Mouse (Mus musculus): ENCODE data around the gene Gm10198. TPM values are rescaled to one million over a fixed set of nuclear protein-coding genes. Genes with fewer than 3 reads are reported as not detected.

Gene Gm10198
- total RNA-seq (2017), result not detected in 2 replicates

GRCm38 (mm10) chr13:111592485-111592884 is at the start of gene Gm10198:
TSS of gene Gm10198 (plus strand) at chr13:111592785.
- no peak for ATAC-seq (replicated peaks; ENCODE audit: low read depth, poor library complexity, severe bottlenecking)

GRCm38 (mm10) chr13:111545286-111545685 is 47.3 kb upstream of the Gm10198 start:
- ATAC-seq (replicated peaks; ENCODE audit: low read depth, poor library complexity, severe bottlenecking), result no peak; the same call in 1 of the 2 replicates

- no peak for ATAC-seq (replicated peaks; ENCODE audit: low read depth, poor library complexity, severe bottlenecking)
Measured at GRCm38 (mm10) chr13:111552769-111553168, 39.8 kb upstream of the Gm10198 start.

DNA sequence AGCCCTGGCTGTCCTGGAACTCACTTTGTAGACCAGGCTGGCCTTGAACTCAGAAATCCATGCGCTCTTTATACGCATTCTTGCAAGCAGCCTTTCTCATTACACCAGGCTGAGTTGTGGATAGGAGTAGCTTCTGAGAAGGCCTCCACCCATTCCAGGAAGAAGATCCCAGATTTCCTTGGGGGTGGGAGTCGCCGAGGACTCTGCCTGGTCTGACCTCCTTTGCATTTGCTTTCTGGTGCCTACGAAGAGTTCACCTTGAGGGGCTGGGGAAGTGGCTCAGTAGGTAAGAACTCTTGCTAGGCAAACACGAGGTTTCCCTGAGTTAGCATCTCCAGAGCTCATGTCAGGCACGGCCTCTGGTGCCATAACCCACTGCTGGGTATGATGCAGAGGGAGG is 39.4 kb upstream of the Gm10198 start:
- ATAC-seq (replicated peaks; ENCODE audit: low read depth, poor library complexity, severe bottlenecking), result no peak

DNA sequence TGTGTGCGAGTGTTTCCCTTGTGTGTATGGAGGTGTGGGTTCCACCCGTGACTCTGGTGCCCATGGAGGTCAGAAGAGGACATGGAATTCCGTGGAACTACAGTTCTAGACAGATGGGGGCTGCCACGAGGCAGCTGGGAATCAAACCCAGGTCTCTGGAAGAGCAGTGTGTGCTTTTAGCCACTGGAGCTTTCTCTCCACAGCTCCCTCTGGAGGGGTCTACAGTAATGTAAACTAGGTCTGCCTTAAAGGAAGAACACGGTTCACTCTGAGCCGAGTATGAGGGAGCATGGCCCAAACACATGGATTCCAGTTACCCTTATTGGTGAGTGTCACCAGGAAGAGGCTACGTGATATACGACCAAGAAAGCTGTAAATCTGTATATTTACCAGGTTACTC is 38.6 kb upstream of the Gm10198 start:
- ATAC-seq (replicated peaks; ENCODE audit: low read depth, poor library complexity, severe bottlenecking), result no peak

DNA sequence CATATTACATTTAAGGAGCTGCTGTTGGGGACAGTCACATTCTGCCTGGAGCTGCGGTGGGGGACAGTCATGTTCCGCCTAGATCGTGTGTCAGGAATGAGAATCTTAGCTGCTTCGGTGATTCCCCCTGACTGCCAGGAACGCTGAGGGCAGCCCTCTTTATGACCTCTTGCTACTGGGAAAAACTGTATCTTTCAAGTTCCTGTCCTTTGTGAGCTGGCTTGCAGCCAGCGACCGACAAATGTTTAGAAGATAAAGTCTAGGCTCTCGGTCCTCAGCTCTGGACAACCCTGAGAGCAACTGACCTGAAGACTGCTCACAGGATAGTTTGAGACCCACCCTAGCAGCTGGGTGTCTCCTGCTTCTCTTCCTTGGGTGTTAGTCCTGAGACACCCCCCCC is 37.3 kb upstream of the Gm10198 start:
- 0 out of 2 replicates have a peak, but pooled peaks have one; percentile 26 for ATAC-seq (replicated peaks; ENCODE audit: low read depth, poor library complexity, severe bottlenecking)

- ATAC-seq (replicated peaks; ENCODE audit: low read depth, poor library complexity, severe bottlenecking), result no peak
Measured at GRCm38 (mm10) chr13:111556375-111556774, 36.2 kb upstream of the Gm10198 start.

DNA sequence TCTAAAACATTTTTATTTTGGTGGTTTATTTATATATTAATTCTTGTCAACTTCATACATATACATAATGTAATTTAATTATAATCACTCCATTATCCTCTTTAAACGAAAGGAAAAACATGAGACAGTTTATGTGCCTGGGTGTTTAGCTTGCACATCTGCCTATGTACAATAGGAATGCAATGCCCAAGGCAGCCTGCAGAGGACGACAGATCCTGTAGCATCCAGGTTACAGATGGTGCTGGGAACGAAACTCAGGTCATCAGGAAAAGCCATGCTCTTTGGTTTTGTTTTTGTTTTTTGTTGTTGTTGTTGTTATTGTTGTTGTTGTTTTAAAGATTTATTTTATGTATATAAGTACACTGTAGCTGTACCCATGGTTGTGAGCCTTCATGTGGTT is 32.4 kb upstream of the Gm10198 start:
- no peak for ATAC-seq (replicated peaks; ENCODE audit: low read depth, poor library complexity, severe bottlenecking)

GRCm38 (mm10) chr13:111562595-111562994 is 30.0 kb upstream of the Gm10198 start:
- ATAC-seq (replicated peaks; ENCODE audit: low read depth, poor library complexity, severe bottlenecking), result no peak

DNA sequence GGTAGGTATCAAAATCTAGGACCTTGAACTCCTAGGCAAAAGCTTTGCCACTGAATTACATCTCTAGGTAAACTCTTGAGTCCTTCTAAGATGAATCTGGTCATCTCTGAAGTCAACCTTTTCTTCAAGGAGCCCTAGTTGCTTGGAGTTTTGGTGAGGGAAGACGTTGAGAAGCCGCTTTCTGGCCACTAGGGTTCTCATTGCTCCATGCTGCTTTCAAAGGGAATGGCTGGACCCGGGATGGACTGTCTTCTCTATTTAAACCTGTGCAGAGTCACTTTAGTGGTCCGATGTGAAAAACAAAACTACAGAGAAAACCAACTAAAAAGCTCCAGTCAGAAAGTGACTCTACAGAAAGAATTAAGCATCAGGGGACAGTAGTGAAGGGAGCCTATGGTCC is 18.4 kb upstream of the Gm10198 start:
- peak; percentile 78 for ATAC-seq (replicated peaks; ENCODE audit: low read depth, poor library complexity, severe bottlenecking)

- no peak for ATAC-seq (replicated peaks; ENCODE audit: low read depth, poor library complexity, severe bottlenecking)
Measured at GRCm38 (mm10) chr13:111577177-111577576, 15.4 kb upstream of the Gm10198 start.

DNA sequence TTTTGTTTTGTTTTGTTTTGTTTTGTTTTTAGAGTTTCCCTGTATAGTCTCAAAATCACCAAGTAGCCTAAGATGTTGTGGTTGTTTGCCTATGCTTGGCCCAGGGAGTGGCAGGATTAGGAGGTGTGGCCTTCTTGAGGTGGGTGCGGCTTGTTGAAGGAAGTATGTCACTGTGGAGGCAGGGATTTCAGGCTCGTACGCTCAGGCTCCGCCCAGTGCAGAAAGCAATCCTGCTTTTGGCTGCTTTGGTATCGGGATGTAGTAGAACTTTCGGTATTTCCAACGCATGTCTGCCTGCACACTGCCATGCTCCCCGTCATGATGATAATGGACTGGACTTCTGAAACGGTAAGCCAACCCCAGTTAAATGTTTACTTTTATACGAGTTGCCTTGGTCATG is 12.5 kb upstream of the Gm10198 start:
- ATAC-seq (replicated peaks; ENCODE audit: low read depth, poor library complexity, severe bottlenecking), result no peak

DNA sequence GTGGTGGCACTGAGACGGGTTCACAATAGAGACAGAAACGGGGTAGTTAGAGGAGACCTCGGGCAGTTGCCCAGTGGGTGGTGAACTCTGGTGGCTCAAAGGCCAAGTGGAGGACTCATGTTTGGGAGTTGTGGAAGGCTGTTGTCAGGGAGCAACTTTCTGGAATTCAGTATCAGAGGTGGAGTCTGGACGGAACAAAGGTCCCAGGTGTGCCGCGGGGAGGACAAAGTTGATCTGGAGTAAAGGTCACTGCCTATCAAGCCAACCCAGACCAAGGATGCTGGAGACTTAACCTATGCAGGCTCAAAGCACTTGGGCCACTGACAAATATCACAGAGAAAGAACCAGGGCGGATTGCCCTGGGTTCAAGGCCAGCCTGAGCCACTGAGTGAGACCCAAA is 5.5 kb downstream of the Gm10198 start:
- no peak for ATAC-seq (replicated peaks; ENCODE audit: low read depth, poor library complexity, severe bottlenecking)

GRCm38 (mm10) chr13:111601383-111601782 is 8.8 kb downstream of the Gm10198 start:
- no peak for ATAC-seq (replicated peaks; ENCODE audit: low read depth, poor library complexity, severe bottlenecking)

DNA sequence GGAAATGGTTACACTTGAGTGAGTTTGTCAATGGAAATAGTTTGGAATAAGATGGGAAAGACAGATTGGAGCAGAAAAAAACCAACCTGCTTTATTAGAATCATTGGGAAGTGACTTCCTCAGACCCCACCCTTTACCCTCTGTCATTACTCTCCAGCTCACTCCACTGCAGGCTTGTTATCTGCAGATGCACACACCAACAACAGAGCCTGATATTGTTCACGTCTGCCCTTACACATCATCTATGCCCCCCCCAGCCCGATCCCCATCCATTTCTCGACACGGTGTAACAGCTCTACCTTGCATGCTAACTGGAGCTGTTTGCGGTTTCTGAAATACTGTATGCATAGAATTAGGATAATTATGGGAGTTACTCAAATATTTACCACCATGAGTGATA is 12.2 kb downstream of the Gm10198 start:
- ATAC-seq (replicated peaks; ENCODE audit: low read depth, poor library complexity, severe bottlenecking), result peak; percentile 62; the same call in 1 of the 2 replicates

- ATAC-seq (replicated peaks; ENCODE audit: low read depth, poor library complexity, severe bottlenecking), result no peak
Measured at GRCm38 (mm10) chr13:111616168-111617125, 23.9 kb downstream of the Gm10198 start.

GRCm38 (mm10) chr13:111620433-111620832 is 27.8 kb downstream of the Gm10198 start:
- ATAC-seq (replicated peaks; ENCODE audit: low read depth, poor library complexity, severe bottlenecking), result no peak

DNA sequence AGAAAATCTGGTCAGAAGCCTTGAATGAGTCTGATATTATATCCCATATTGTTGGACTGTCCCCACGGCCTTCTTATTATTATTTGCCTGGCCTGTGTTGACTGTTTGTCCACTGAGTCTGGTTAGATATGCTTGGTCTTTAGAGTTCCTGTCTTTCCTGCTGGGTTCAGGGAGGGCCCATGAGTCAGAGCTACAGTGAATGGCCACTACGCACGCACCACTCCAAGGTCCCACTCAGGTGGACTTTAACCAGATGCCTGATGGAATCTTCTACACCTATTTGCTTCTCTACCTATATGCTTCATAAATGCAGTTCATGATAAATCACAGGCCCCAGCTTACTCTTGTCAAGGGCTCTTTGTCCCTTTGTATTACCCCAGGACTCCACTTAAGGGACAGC is 29.8 kb downstream of the Gm10198 start:
- ATAC-seq (replicated peaks; ENCODE audit: low read depth, poor library complexity, severe bottlenecking), result no peak

GRCm38 (mm10) chr13:111623112-111623511 is 30.5 kb downstream of the Gm10198 start:
- no peak for ATAC-seq (replicated peaks; ENCODE audit: low read depth, poor library complexity, severe bottlenecking)

DNA sequence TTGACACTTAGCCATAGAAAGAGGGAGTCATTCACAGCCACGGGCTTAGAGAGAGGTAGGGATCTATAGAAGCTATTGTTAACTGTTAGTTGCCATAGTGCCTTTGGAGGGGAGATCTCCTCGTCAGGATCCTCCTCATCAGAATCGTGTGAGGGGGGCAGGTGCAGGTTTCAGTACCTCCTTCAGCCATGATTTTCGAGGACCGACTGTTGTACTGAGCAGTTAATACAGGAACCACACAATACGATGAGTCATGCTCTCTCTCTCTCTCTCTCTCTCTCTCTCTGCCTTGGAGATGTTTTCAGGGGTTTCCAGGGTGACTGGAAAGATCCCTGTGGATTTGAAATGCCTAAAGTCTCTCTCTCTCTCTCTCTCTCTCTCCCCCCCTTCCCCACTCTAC is 31.5 kb downstream of the Gm10198 start:
- peak; percentile 84 for ATAC-seq (replicated peaks; ENCODE audit: low read depth, poor library complexity, severe bottlenecking)
